Mouse (Mus musculus): ENCODE measurements around the gene Herc2.

GRCm38 (mm10) chr7:56052996-56053395 lies 3.0 kb downstream of the Herc2 start:
- TF ChIP-seq CTCF (IDR thresholded peaks at IDR 0.05; ENCODE audit: borderline replicate concordance, insufficient read depth, low read depth, low read length) (no peak), POLR2A (IDR thresholded peaks at IDR 0.05; ENCODE audit: borderline replicate concordance, insufficient read depth, low read length) (no peak)
